Mouse (Mus musculus): ENCODE measurements around the gene Sp140.
"Not testable (repeated sequence)": the region's sequence is repeated elsewhere in the genome, so short reads cannot be mapped to it uniquely, and the experiment has no call there.

Sp140 gene

GRCm38 (mm10) chr1:85649881-85650280, 49.7 kb downstream of the Sp140 start, which contains the start of gene Sp100:
Gene Sp100, plus strand, starts transcription at chr1:85649988.
- DNase-seq (ENCODE audit: low spot score), result not testable (repeated sequence)

GRCm38 (mm10) chr1:85650524-85650923, 50.3 kb downstream of the Sp140 start:
- not testable (repeated sequence) for DNase-seq (ENCODE audit: low spot score)

GRCm38 (mm10) chr1:85651770-85652275, 51.6 kb downstream of the Sp140 start:
- not testable (repeated sequence) for DNase-seq (ENCODE audit: low spot score)

- not testable (repeated sequence) for DNase-seq (ENCODE audit: low spot score)
Observed at GRCm38 (mm10) chr1:85657211-85657610, 57.0 kb downstream of the Sp140 start.

- DNase-seq (ENCODE audit: low spot score), result no peak
Observed at GRCm38 (mm10) chr1:85664266-85664665, 64.1 kb downstream of the Sp140 start.

- DNase-seq (ENCODE audit: low spot score), result no peak
Observed at GRCm38 (mm10) chr1:85680226-85680625, 80.0 kb downstream of the Sp140 start.

GRCm38 (mm10) chr1:85686666-85687065, 86.5 kb downstream of the Sp140 start:
- no peak for DNase-seq (ENCODE audit: low spot score)

- DNase-seq (ENCODE audit: low spot score), result no peak
Observed at GRCm38 (mm10) chr1:85687346-85687745, 87.2 kb downstream of the Sp140 start.

- DNase-seq (ENCODE audit: low spot score), result no peak
Observed at GRCm38 (mm10) chr1:85690544-85690943, 90.4 kb downstream of the Sp140 start.

GRCm38 (mm10) chr1:85692281-85692680, 92.1 kb downstream of the Sp140 start:
- DNase-seq (ENCODE audit: low spot score), result no peak

GRCm38 (mm10) chr1:85693280-85693679, 93.1 kb downstream of the Sp140 start:
- DNase-seq (ENCODE audit: low spot score), result no peak
